Mouse (Mus musculus) heart, embryonic 15.5 days (tissue): ENCODE measurements around the gene En1. TPM values are rescaled to one million over a fixed set of nuclear protein-coding genes. Genes with fewer than 3 reads are reported as not detected.

ENCODE experiments used
- ATAC-seq: fragments of 200-750 bp; cut with Nextera tagmentation; replicated peaks from 2 replicates; pipeline ENCODE4 v1.8.0; 2017; ENCODE audit warnings: low read depth, moderate TSS enrichment; ENCODE audit not compliant: insufficient number of reproducible peaks, insufficient read depth, low FRiP score
- H3K27ac ChIP-seq: fragments of 300-500 bp; sonication (generic); 2 replicates; pipeline ENCODE4 v1.5.1; 2015; ENCODE audit warnings: mild to moderate bottlenecking, inconsistent platforms
- H3K27me3 ChIP-seq: fragments of 300-500 bp; sonication (generic); 2 replicates; pipeline ENCODE4 v1.6.1; 2015; ENCODE audit warnings: inconsistent platforms
- H3K36me3 ChIP-seq: fragments of 300-500 bp; sonication (generic); 2 replicates; pipeline ENCODE4 v1.6.1; 2015; ENCODE audit warnings: mild to moderate bottlenecking, inconsistent platforms
- H3K4me1 ChIP-seq: fragments of 300-500 bp; sonication (generic); replicated peaks from 2 replicates; pipeline ENCODE4 v1.6.1; 2015; ENCODE audit warnings: inconsistent platforms
- H3K4me2 ChIP-seq: fragments of 300-500 bp; sonication (generic); 2 replicates; pipeline ENCODE4 v1.6.1; 2015; ENCODE audit warnings: inconsistent platforms, mild to moderate bottlenecking, moderate library complexity
- H3K4me3 ChIP-seq: fragments of 300-500 bp; sonication (generic); 2 replicates; pipeline ENCODE4 v1.5.1; 2015; ENCODE audit warnings: mild to moderate bottlenecking, inconsistent platforms
- H3K9ac ChIP-seq: fragments of 300-500 bp; sonication (generic); 2 replicates; pipeline ENCODE4 v1.6.1; 2015; ENCODE audit warnings: mild to moderate bottlenecking, inconsistent platforms
- H3K9me3 ChIP-seq: fragments of 300-500 bp; sonication (generic); replicated peaks from 2 replicates; pipeline ENCODE4 v1.6.1; 2016; ENCODE audit warnings: inconsistent platforms
- WGBS: fragments of 180-500 bp; shearing (Covaris S2); methylation state at CpG from one replicate; pipeline ENCODE4 v1.1.7; 2015; ENCODE audit warnings: mixed read lengths; 5-methylcytosine and 5-hydroxymethylcytosine counted together
- polyA plus RNA-seq: library from polyadenylated mRNA; unstranded; fragments of >200 nt; fragmentation: Nextera tagmentation; extraction: Ambion mirVana; gene quantifications from 2 replicates; pipeline ENCODE4 v1.2.1, GENCODE M21; 2015

The En1 gene
- polyA plus RNA-seq, 1 experiment from 2014 or later, result not detected

DNA sequence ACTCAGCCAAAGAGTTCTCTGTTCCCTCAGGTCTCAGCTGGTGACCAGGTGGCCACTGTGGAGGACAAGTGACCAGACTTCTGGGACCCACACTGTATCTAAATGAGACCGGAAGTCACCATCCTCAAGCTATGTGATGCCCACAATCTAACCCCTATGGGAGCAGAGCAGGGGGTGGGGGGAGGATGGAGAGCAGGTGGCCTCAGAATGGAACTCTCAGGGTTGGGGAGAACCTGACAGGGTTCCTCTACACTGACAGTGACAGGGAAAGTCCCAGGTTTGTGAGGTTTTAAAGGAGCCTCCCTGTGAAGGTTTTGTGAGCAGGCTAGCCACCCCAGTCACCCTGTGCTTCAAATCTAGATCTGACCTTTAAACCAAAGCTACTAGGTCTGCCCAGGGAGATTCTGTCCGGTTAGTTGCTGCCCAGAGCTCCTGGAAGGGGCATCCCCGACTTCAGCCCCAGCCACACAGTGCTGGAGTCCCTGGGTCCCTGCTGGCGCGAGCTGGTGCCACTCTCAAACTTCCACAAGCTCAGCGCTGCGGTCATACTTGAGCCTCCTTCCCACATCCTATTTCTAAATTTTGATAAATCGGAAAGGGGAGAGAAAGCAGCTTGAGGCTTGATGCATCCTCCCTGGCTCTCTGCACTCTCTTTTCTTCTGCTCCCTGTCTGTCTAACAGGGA, 8.8 kb upstream of the En1 start:
- ATAC-seq, result no peak
- no peak overlapping the region for H3K4me2 ChIP-seq
- no peaks in the 10 kb centered on the region for H3K36me3 ChIP-seq
- WGBS, result 17% methylated on average over 8 of the region's 8 CpGs
- no peak overlapping the region for H3K27ac ChIP-seq
- no peaks in the 10 kb centered on the region for H3K9me3 ChIP-seq
- no peak overlapping the region for H3K4me3 ChIP-seq
- peaks cover 8% of the 10 kb centered on the region for H3K4me1 ChIP-seq
- peaks cover 88% of the 10 kb centered on the region for H3K27me3 ChIP-seq
- no peak overlapping the region for H3K9ac ChIP-seq

DNA sequence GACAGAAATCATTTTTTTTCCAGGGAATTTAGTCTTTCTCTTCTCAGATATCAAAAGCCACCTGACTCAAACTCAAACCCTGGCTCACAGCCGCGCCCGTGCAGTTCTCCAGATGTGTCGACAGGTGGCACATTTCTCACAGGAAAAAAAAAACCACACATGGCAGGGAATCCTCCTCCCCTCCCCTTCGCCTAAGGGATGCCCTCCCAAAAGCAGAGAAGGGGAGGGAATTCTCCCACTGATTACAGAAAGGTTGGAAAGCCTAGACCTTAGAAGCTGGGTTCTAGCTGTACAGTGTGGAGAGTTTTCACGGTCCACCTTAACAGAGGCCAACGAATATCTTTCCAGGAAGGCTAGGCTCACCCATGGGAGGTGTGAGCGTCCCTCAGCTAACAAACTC, 7.6 kb upstream of the En1 start:
- ATAC-seq, result no peak
- no peaks in the 10 kb centered on the region for H3K9me3 ChIP-seq
- under 1% methylated on average over 8 of the region's 8 CpGs for WGBS

DNA sequence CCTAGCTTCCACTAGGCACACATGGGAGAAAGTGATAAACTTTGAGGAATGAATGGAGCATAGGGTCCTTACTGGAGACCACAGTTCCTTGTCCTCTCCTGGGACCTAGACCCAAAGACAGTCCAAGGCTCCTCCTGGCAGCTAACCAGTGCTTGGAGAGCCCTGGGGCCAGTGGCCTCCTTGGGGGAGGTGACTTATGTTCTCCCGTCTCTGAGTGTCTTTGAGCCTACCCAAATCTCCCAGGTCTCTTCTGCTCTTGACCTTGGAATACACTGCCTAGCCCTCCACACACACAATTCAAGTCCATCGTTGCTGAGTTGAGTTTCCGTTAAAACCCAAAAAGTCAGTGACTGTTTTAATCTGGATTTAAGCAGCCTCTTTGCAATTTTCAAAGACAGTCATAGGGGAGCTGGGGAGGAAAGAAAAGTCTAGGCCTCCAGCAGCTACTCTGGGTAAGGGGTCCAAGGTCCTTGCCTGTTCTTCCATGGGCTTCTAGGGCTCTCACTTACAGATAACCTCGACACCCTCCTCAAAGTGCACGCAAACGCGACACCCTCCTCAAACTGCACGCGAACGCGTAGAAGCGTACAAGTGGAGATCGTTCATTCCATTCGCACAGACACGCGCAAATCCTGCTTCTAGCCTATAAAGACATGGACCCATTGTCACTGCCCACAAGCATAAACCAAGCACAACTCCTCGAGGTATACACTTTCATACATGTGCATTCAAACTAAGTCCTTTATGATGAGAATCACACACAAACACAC, 6.6 kb upstream of the En1 start:
- H3K4me1 ChIP-seq, result peaks cover 8% of the 10 kb centered on the region
- ATAC-seq, result no peak
- H3K27me3 ChIP-seq, result peaks cover 98% of the 10 kb centered on the region
- no peak overlapping the region for H3K4me2 ChIP-seq
- no peak overlapping the region for H3K27ac ChIP-seq
- no peak overlapping the region for H3K9ac ChIP-seq
- H3K36me3 ChIP-seq, result no peaks in the 10 kb centered on the region
- WGBS, result 6% methylated on average over 17 of the region's 17 CpGs
- no peaks in the 10 kb centered on the region for H3K9me3 ChIP-seq
- no peak overlapping the region for H3K4me3 ChIP-seq

More for the DNA sequence above, 7.6 kb upstream of the En1 start:
- Histone ChIP-seq H3K36me3 (no peaks in the 10 kb centered on the region), H3K4me3 (no peak overlapping the region), H3K4me2 (no peak overlapping the region), H3K27me3 (peaks cover 94% of the 10 kb centered on the region), H3K4me1 (peaks cover 8% of the 10 kb centered on the region), H3K9ac (no peak overlapping the region), H3K27ac (no peak overlapping the region)

DNA sequence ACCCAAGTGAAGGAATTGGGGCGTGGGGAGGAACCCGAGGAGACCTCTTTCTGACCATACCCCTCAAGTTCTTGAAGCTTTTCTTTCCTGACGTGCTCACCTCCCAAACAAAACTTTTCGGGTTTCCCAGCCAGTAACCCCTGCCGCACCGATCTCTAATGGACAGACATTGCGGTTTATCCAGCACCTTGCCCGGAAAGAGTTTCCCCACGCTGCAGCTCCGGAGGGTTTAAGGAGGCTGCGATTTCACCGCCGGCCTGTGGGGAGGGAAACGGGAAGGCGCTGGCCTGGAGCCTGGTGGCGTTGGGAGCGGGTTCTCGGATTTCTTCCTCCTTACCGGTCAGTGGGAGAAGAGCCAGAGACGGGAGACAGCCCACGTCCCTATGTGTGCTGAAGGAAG, 5.9 kb upstream of the En1 start:
- Histone ChIP-seq H3K4me2 (peak overlapping the region; percentile 58), H3K9ac (no peak overlapping the region), H3K9me3 (no peaks in the 10 kb centered on the region), H3K36me3 (no peaks in the 10 kb centered on the region), H3K4me3 (peak overlapping the region; percentile 32), H3K27ac (no peak overlapping the region), H3K27me3 (peaks cover 98% of the 10 kb centered on the region), H3K4me1 (peaks cover 8% of the 10 kb centered on the region)
- 1% methylated on average over 20 of the region's 21 CpGs for WGBS
- ATAC-seq, result no peak

DNA sequence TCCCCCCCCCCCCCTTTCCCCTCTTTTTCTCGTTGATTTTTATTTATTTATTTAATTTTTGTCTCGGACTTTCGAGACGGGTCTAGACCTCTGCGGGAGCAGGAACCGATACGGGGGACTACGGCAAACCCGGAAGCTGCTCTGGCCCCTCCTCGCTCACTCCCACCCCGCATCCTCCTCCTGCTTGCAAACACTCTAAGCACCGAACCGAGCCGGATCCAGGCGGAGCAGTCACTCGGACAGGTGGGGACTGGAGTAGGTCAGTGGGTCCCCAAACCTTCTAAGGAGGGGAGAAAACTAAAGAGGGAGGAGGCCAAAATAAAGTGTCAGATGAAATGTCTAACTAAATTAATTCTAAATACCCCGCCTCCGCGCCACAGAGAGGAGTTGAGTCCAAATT, 5.4 kb upstream of the En1 start:
- no peaks in the 10 kb centered on the region for H3K36me3 ChIP-seq
- peaks cover 100% of the 10 kb centered on the region for H3K27me3 ChIP-seq
- no peak overlapping the region for H3K9ac ChIP-seq
- no peak for ATAC-seq
- WGBS, result 1% methylated on average over 19 of the region's 19 CpGs
- H3K27ac ChIP-seq, result no peak overlapping the region
- H3K4me2 ChIP-seq, result peak overlapping the region; percentile 58
- H3K4me1 ChIP-seq, result peaks cover 8% of the 10 kb centered on the region
- H3K9me3 ChIP-seq, result no peaks in the 10 kb centered on the region
- H3K4me3 ChIP-seq, result peak overlapping the region; percentile 32

DNA sequence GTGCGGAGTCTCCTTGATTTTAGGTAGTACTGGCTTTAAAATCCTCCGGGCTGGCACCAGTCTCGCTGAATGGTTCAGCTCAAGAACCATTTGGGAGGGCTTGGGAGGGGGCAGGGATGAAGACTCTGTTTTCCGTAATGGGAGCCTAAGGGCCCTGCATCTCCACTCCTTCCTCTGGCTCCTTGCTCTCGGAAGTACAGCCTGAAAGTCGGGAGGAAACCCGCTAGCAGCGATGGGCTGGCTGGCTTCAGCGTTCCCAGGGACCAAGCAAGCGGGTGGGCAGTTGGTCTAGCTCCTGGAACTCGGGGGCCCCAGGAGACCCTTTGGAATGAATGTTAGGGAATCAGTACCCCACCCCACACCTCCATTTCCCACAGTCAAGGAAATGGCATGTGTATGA, 4.9 kb upstream of the En1 start:
- Histone ChIP-seq H3K9ac (no peak overlapping the region), H3K4me3 (no peak overlapping the region; the same call in 1 of the 2 replicates), H3K27me3 (peaks cover 100% of the 10 kb centered on the region), H3K4me2 (no peak overlapping the region), H3K27ac (no peak overlapping the region), H3K36me3 (no peaks in the 10 kb centered on the region), H3K4me1 (peaks cover 13% of the 10 kb centered on the region), H3K9me3 (no peaks in the 10 kb centered on the region)
- WGBS, result 2% methylated on average over 11 of the region's 11 CpGs
- ATAC-seq, result no peak

DNA sequence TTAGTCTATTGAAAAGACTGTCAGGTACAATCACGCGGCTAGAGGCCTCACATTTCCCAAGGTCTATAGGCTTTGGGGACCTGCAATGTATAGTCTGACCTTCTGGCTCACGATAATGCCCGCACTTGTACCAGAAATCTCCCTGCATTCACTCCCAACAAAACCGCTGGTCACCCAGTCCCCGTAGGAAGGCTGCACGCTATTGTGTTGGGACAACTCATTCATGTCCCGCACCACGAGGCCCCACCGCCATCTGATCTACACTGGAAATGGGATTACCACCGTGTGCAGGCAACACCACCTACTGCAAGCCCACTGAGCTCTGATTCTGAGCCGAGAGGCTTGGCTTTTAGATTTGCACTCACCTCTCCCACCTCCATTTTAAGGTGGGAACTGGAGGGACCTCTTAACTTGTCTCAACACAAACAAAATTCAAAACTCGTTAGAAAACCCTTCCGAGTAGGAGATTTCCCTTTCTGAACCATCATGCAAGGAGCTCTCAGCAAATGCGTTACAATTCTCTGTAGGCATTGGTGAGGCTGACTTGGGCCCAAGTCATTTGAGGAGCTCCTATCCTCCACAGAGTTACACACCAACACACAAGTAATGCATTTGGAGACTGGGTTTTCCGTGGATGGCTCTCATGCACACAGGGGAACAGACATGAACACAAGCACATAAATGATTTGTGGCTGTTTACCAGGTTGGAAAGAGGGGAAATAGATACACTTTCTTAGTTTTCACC, 3.9 kb upstream of the En1 start:
- ATAC-seq, result no peak
- Histone ChIP-seq H3K36me3 (no peaks in the 10 kb centered on the region), H3K27me3 (peaks cover 98% of the 10 kb centered on the region), H3K4me2 (no peak overlapping the region), H3K27ac (no peak overlapping the region), H3K4me3 (no peak overlapping the region), H3K9ac (no peak overlapping the region), H3K9me3 (no peaks in the 10 kb centered on the region), H3K4me1 (peaks cover 22% of the 10 kb centered on the region)
- WGBS, result 3% methylated on average over 16 of the region's 16 CpGs

DNA sequence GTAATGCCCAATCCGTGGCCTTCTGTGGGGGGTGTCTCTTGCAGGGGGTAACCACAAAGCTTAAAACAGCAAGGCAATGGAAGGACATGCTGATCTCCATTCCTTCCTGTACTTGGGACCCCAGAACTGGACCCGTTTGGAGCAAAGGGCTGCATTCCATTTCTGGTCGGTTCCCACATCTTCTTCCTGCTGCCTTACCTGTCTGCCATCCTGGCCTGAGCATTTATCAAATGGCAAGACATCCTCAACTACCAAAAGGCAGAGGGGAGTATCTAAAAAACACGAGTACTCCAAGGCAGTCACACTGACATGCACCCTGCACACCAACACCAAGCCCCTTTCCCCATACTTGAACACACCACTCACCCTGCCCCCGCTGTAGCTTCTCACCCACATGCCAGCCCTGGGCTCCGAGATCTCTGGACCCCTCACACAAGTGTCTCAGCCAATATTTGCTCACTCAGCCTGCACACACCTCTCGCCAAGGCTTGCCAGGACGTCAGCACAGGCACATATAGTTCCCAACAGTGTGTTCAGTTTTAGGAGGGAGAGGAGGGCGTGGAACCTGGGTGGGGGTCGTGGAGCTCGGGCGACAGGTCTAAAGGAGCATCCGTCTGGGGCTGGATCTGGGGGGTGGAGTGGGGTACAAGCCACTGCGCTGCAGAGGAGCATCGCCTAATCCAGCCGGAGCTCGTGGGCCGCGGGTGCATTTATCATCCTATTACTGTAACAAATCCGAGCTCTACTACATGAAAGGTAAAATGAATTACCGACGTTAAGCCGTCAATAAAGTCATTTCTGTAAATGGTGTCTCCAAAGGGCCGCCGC, 2.7 kb upstream of the En1 start:
- ATAC-seq, result no peak
- Histone ChIP-seq H3K4me1 (peaks cover 26% of the 10 kb centered on the region), H3K4me2 (no peak overlapping the region), H3K4me3 (no peak overlapping the region), H3K27me3 (peaks cover 98% of the 10 kb centered on the region), H3K9me3 (no peaks in the 10 kb centered on the region), H3K36me3 (no peaks in the 10 kb centered on the region), H3K9ac (no peak overlapping the region), H3K27ac (no peak overlapping the region)
- 2% methylated on average over 25 of the region's 25 CpGs for WGBS

DNA sequence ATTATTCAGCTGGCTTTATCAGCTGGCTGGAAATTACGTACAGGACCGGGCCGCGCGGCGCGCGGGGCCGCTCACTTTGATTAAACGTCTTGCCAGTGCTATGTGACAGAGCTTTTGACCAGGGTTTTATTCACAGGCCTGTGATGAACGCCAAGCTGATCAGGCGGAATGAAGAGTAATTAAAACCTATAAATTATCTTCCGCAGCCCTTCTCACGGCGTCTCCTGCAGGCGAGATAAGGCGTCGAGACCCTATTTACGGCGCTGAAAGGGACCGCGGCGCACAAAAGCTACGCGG, 2.1 kb upstream of the En1 start:
- no peak overlapping the region for H3K9ac ChIP-seq
- no peak for ATAC-seq

DNA sequence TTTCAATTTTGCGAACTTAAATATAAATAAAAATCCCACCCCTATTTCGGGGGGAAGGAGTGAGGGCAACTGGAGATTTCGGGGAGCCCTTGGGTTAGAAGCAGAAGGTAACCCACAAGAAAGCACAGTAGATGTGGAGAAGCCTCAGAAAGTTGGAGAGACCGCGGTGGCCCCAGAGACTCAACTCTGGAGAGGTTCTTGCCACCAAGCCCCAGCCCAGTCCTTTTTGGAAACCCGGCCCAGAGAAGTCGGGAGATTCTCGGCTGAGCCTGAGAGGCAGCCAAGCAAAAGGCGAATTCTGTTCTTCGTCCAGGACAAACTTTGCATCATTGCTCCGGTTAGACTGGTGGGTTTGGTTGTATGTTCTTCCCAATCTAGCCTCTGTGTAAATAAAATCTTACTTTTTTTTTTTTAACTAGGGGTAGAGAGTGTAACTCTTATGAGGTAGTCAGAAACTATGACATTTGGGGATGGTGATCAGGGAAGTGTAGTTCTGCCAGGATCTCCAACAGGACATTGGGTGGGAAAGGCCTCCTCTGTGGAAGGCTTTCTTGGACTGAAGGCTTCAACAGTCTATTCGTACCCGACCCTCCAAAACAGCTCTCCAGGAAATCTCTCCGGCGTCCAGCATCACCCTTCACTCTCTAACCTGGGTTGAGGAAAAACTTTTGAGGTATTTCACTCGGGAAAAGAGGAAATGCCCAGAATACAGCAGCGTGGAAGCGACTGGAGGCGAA, 1.5 kb upstream of the En1 start:
- peaks cover 98% of the 10 kb centered on the region for H3K27me3 ChIP-seq
- no peak for ATAC-seq
- no peak overlapping the region for H3K27ac ChIP-seq
- H3K9ac ChIP-seq, result no peak overlapping the region
- no peaks in the 10 kb centered on the region for H3K36me3 ChIP-seq
- H3K4me2 ChIP-seq, result no peak overlapping the region
- H3K4me1 ChIP-seq, result peaks cover 31% of the 10 kb centered on the region
- H3K9me3 ChIP-seq, result no peaks in the 10 kb centered on the region
- no peak overlapping the region for H3K4me3 ChIP-seq
- 3% methylated on average over 19 of the region's 19 CpGs for WGBS

More for the DNA sequence above, 2.1 kb upstream of the En1 start:
- no peak overlapping the region for H3K27ac ChIP-seq
- no peak overlapping the region for H3K4me2 ChIP-seq
- H3K27me3 ChIP-seq, result peaks cover 98% of the 10 kb centered on the region
- H3K9me3 ChIP-seq, result no peaks in the 10 kb centered on the region
- WGBS, result 1% methylated on average over 25 of the region's 25 CpGs
- H3K4me3 ChIP-seq, result no peak overlapping the region
- H3K4me1 ChIP-seq, result peaks cover 31% of the 10 kb centered on the region
- no peaks in the 10 kb centered on the region for H3K36me3 ChIP-seq
